Mouse (Mus musculus) WW6 (cell line): Measurements from ENCODE around the gene Armh3.

Experiments used
- DNase-seq: peaks from one replicate; pipeline ENCODE4 v3.0.0-alpha.2; 2013; ENCODE audit warnings: low read depth, low spot score

Armh3 gene

DNA sequence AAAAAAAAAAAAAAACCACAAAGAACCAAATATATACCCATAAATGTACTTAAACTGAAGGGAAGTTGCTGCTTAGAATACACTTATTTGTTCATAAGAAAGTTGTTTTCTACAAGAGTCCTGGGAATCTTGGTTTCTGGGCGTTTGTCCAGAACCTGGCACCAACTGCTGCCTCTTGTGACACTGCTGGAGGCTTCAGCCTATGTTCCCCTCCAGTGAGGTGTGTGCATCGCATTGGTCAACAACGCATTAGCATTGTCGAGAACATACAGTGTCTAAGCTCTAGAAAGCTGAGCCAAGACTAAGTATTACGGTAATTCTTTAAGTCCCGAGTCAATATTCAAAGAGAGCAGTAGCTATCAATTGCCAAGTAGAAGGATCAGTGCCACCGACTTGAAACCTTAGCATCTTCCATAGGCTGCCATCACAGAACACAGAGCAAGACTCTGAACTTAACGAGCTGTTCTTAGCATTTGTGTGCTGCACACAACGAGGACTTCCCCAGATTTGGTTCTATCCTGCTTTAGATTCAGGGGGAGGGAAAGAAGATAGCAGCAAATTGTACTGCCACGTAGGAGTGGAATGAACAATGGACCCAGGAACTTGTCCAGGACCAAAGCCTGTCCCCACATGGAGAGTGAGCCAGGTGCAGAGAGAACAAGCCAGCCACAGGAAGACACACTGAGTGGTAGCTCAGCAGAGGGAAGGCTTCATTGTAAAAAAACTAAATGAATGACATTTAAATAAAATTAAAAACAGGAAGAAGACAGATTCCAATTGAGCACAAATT is 86.9 kb downstream of the Armh3 start:
- DNase-seq: no peak

DNA sequence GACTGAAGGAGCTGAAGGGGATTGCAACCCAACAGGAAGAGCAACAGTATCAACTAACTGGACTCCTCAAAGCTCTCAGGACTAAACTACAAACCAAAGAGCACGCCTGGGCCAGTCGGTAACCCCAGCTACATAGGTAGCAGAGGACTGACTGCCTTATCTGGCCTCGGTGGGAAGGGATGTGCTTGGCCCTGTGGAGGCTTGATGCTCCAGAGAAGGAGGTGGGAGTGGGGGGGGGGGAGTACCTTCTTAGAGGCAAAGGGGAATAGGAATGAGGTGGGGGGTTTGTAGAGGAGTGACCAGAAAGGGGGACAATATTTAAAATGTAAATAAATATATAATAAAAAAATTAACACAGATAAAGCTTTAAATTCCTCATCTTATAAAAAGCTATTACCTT is 90.0 kb downstream of the Armh3 start:
- DNase-seq: no peak

DNA sequence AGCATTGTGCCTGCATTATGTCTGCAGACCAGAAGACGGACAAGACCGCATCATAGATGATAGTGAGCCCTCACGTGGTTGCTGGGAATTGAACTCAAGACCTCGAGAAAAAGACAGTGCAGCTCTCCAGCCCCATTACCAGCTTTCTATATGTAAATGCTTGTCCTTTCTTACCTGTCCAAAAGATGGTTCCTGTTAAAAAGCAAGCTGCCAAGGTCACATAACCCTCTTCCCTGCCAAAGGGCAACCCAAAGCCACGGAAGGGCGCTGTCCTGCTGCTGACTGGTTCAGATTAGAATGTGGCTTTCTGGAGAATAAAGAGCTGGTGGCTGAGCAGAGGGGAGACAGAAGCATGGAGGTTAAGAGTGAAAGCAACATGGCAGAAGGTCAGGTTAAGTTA is 90.9 kb downstream of the Armh3 start:
- no peak for DNase-seq

DNA sequence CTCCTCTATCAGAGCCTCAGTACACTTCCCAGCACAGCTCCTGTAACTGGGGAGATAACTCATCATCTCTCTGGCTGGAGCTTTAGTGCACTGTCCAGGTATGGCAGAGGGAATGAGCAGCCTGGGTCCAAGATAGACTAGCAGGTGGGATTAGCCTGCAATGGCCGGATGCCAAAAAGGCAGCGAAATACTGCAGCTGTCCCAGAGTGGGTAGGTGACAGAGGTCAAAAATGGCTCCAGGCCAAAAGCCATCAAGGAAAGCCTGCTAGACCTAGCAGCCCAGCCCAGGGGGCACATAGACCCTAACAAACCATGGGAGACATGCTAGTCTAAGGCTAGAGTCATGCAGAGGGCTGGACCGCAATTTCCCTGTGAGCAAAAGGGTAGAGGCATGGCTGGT is 94.4 kb downstream of the Armh3 start:
- DNase-seq: no peak

DNA sequence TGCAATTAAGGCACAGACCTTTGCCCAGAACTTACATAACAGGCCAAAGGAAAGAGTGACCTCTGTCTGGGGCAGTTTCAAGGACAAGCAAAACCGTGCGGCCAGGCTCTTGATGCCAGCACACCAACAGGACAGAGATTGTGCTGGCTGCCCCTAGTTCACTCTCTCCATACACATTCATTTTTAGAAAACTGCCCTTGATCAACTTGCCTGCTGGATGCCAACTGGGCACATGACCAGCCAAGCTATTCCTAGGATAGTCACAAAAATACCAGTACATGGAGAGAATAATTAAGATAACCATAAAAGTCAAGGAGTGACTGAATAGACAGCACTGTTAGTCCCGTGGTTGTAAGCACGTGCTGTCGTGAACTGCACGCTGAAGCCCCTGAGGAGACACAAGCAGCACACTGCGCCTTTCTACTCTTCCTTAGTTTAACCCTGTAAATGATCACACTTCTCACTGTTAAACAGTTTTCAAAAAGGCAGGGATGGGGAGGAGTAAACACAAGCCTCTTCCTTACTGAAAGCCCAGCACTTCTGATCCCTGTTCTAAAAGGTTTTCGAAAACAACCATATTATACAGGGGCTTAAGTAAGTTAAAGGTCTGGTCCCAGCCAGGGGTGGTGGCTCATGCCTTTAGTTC is 95.8 kb downstream of the Armh3 start:
- DNase-seq: no peak

DNA sequence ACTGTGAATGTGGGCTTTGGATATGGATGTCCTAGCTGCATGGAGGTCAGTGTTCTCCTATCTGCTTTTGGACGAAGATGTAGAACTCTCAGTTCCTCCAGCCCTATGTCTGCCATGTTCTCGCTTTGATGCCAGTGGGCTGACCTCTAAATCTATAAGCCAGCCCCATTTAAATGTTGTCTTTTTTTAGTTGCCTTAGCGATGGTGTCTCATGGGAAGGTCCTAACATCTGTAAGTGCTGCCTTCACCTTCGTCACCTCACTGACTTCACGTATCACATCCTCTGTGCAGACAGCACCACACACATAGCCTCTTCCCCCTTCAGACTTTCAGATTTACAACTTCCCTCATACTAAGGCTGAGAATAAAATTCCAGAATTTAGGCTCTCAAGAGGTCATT is 97.5 kb downstream of the Armh3 start:
- no peak for DNase-seq

DNA sequence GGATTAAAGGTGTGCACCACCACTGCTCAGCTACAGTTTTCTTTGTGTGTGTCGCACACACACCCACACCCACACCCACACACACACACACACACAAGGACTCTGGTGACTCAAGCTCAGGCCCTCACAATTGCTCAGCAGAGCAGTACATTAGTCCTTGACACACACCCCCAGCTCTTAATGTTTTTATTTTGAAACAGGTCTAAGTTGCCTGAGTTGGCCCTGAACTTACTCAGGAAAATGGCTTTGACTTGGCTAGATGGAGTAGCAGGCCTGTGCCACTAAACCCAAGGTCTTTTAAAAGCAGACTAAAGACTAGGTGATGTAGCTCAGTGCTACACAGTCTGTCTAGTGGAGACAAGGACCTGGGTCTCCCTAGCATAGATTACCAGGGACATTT is 102.6 kb downstream of the Armh3 start:
- no peak for DNase-seq

DNA sequence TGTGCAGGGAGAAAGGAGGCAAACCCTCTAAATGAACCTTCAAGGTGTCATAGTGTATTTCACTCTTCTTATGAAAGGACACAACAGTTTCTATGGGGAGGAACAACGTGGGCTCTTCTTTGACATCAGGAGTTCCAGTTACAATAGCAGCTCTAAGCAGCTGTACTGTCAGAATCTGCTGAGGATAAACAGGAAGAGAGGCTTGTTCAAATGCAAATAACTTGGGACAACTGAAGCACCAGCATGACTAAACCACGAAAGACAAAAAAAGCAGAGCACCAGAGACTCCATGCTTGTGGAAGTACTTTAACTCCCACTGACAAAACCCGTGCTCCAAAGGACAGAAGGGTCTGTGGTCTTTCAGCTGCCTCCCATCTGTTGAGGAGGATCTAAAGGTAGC is 116.2 kb downstream of the Armh3 start:
- DNase-seq: no peak

DNA sequence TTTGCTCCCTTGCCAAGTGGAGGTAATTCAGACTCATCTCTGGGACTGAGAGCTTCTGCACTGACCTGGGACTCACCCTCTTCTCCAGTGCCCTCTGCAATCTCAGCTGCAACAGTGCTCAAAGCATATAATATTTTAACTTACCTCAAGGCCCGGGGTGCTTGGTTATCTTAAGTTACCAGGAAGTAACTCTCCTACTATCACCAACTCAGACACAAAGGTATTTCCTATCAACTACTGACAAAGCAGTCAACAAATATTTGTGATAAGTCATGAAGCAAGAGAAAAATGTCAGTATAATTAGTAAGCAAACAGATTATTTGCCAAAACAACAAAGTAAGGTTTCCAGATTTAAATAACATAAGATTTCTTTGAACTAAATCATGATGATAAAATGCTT is 125.0 kb downstream of the Armh3 start:
- no peak for DNase-seq

DNA sequence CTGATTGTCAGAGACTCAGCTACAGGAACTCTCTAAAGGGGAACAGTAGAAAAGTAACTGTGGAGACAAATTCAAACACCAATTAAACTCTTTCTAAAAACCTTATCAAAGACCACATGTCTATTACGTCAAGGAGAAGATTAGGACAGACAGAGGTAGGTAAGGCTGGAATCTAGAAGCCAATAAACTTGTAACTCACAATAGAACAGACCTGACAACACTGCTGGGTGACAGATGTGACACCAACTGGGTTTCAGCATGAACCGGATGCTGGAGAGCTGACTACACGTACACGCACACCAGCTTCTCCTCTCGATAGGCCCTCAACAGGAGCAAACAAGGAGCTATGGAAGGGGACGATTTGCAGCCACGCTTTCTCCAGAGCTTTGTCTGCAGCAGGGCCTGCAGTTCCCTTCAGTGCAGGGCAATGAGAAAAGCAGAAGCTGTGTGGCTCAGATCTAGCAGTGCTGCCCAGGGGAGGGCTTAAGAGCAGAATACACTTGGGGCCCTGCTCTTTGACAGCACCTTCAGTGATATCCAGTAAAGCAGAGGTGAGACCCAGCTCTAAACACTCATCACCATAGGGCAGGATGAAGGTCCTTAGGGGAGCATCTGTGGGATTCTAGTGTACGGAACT is 142.9 kb downstream of the Armh3 start:
- no peak for DNase-seq

DNA sequence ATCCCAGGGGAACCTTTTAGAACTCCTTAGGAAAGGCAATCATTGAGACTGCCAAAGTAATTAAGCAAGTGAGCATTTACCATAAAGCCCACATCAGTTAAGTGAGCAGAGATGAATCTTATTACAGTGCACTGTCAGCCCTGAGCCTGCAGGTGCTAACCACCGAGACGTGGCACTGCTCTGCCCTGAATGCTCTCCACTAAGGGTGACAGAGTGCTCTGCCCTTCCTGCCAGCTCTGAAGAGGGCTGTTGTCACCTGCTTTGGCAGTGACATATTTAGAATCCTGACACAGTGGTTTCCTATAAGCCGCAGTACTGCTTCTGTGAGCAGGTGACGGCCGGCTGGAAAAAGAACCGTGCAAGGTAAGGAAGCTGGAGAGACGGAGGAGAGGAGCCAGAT is 143.8 kb downstream of the Armh3 start:
- DNase-seq: no peak

DNA sequence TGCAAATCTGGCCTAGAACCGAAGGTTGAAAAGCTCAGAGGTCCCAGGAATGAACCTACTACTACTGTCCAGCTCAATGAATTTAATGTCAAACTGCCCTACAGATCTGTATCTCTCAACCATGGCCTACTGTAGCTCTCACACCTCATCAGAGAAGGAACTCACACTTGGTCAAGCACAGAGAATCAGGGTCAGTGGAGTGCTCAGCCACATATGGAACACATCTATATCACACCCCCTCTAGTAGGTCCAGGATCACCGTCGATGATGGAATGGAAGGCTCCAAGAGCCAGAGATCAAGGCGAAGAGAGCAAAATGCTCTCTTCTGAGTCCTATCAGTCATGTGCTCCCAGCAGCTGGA is 150.6 kb downstream of the Armh3 start:
- DNase-seq: no peak

DNA sequence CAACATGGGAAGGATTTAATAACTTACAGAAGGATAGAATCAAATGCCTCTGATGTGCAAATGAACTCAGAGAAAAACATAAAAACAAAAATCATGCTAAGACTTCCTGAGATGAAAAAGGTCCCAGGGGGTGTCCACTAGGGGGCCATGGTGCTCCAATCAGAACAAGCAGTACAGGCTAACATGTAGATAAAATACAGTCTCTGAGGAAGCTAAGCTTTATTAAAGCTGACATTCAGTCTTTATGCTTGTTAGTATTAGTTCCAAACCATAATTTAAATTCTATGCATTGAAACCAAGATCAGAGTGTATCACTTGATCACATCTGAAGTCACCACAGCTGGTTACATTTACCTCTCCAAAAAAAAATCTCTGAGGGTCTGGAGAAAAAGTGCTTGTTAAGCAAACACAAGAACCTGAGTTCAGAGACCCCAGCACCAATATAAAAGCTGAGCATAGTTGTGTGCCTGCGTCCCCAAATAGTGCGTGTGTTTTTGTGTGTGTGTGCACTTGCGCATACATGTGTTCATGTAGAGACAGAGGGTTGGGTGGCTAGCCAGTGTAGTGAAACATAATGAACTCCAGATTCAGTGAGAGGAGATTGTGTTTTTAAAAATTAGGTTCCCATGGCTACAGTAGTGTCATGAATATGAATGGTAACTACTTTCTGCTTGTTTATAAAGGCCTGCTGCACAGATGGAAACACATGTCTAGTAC is 151.1 kb downstream of the Armh3 start:
- DNase-seq: no peak

DNA sequence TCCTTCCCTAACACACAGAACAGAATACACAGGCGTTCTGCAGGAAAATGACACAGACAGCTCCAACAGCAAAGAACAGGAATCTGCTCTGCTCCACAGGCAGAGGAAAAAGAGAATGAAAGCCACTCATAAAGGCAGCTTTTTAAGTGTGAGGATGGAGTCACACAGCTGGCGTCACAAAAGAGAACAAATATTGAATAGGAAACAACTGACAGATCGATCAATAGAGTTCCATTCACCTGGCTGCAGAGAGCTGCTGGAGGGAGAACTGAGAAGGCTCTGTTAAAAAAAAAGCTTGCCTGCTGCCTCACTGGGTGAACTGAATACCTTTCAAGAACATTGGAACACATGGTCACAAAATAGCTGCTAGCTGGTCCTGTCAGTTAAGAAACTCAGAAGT is 154.1 kb downstream of the Armh3 start:
- DNase-seq: no peak

DNA sequence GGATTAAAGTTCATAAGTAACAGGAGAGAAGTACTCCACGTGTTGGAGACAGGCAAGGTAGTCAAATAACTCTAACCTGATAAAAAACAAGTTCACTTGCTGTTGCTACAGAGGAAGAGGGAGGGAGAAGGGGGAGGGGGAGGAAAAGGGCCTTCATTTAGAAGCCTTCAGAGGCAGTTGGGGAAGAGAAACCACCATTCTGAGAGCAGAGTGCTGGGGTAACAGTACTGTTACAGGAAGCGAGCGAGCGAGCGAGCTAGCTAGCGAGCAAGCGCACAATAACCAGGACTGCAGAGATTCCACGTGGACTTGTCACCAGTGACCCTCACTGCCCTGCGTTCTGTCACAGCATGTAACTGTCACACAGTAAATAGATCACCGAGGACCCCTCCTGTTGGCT is 154.9 kb downstream of the Armh3 start:
- DNase-seq: no peak

DNA sequence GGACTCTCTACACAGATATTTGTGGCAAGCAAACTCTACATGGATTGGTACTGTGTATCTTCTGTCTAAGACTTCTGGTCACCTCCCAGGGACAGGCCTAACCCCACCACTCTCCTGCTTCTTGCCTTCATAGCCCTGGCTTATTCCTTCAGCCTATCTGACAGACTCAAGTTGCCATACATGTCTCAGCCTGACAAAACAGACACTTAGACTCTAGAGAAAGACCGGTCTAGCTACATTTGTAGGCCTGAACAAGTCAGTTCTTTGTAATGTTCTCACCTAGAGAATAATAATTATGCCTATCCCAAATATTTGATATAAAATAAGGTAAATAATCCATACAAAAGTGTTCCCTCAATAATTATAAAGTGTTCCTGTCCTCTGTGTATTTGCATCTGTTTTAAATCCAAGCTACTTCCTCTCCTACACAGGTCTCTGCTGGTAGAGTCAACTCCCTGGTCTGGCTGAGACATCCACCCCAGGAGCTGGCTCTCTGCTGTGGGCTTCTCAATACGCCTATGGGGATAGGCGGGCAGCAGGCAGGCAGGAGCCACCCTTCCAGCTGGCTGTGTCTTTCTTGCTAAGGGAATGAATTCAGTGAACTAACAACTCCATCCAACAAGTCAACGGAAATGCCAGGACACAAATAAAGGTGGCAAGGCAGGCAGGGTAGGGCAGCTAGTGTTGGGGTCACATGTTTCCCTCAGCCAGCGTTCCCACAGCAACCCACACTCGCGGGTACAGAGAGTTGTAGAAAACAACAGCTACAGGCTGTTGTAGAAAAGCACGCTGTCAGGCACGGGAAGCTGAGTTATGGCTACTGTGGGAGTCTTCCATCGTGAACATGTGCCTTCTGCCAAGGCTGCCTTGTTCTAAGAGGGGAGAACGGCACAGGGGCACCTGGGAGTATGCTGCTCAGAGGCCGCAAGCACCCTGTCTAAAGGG is 161.0 kb downstream of the Armh3 start:
- no peak for DNase-seq

DNA sequence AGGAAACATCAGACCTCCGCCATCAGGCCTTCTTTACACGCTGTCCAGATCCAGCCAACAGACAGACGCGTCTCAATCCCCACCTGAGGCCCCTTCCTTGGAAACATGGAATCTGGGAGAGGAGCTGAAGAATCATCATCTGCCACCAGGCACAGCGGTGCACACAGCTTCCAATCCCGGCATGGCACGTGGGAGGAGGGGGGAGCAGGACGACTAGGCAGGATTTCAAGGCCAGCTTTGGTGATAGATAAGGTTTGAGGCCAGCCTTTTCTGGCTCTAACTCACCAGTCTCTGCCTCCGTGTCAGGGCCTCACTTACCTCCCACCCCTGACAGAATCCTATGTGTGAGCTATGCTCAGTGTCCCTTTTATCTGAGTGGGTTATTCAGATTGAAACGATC is 162.8 kb downstream of the Armh3 start:
- no peak for DNase-seq

DNA sequence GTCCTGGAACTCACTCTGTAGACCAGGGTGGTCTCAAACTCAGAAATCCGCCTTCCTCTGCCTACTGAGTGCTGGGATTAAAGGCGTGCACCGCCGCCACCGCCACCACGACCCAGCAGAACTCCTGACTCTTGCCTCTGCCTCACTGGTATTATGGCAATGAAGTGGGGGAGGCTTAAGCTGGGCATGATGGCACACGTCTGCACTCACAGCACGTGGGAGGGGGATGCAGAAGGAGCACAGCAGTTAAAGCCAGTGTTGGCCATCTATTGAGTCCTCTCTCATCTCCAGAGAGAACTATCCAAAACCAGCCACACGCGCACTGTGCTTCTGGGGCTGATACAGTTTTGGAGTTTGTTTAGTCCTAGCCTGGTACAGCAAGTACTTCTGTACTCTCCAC is 164.6 kb downstream of the Armh3 start:
- DNase-seq: no peak

DNA sequence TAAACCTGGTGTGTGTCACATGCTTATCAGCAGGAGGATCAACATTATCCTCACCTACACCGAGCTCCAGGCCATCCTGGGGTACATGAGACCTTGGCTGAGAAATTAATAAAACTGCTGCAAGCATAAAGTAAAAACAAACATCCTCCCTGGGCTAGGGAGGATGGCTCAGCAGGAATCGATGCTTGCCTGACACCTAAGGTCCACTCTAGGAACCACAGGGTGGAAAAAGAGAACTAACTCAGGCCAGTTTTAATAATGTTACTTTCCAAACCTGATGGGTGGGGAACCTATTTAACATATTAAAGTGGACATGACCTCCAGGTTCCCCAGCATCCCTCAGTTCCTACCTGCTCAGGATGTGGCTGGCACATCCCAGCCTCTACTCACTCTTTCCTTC is 167.6 kb downstream of the Armh3 start:
- no peak for DNase-seq

DNA sequence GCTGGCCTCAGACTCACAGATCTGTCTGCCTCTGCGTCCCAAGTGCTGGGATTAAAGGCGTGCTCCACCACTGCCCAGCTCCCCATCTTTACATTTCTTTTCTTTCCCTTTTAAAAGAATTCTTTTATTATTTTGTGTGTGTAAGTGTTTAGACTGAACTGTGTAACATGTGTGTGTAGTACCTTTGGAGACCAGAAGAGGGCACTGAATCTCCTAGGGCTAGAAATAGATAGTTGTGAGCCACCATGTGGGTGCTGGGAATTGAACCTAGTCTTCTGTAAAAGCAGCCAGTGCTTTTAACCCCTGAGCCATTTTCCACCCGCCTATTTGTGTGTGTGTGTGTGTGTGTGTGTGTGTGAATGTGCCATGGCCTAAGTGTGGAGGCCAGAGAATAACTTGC is 170.6 kb downstream of the Armh3 start:
- no peak for DNase-seq

DNA sequence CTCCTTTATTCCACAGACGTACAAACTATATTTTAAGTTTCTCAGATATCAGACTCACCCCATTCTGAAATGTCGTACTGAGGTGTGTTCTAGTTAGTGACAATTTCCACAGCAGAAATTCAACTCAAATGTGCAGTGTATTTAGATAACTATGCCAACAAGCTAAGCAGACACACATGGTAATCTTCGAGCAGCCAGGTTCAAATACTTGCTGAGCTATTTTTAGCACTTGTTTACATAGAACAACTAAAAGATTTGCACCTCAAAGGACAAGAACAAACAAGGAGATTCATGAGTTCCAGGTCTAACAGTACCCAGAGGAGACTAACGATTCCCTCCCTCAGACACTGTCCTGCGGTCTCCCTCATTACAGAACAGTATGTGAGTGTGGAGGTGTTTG is 171.2 kb downstream of the Armh3 start:
- no peak for DNase-seq
